Mouse (Mus musculus) testis, adult 10 weeks (tissue): ENCODE data around the gene Pax6. TPM values are rescaled to one million over a fixed set of nuclear protein-coding genes. Genes with fewer than 3 reads are reported as not detected.

Experiments
- polyA plus RNA-seq: library from polyadenylated mRNA; stranded (reverse); fragments of 350-450 nt; fragmentation: Illumina TruSeq; extraction: RNeasy Lipid Tissue Mini Kit (QIAGEN cat#74804); gene quantifications from one replicate; pipeline ENCODE4 v1.2.3, GENCODE M21; 2014; ENCODE audit warnings: low read depth, low replicate concordance

Gene Pax6
- polyA plus RNA-seq, result 0.94 TPM

GRCm38 (mm10) chr2:105668271-105669270 is at the start of gene Pax6:
Gene Pax6 (plus strand): TSS chr2:105668900.

Other genes starting within 250 kb of the Pax6 start
- gene Elp4, start 235.7 kb downstream of the Pax6 start, polyA plus RNA-seq, result 31.7 TPM
- 251 TPM for gene Immp1l, start 235.7 kb downstream of the Pax6 start, polyA plus RNA-seq